Mouse (Mus musculus): ENCODE measurements around the gene Tle2.

DNA sequence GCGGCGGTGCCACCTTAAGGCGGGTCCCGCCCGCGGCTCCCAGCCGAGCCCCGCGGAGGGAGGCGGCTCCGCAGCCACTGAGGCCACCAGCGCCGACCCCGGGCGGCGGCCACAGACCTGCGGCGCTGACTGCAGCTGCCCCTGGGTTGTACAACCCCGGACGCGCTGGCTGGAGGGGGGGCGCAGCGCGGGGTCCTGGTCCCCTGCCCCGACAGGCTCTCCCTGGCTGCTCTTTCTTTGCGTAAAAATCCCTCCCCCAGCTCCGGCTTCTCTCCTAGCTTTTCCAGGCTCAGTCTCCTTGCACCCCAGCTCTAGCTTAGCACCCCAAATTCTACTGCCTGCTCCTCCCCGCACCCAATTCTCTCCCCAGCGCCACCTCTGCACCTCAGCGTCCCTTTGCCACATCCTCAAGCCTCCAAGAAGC lies 859 bp downstream of the Tle2 start:
- TF ChIP-seq GATA1 (IDR thresholded peaks at IDR 0.05; ENCODE audit: borderline replicate concordance, low read length) (no peak), FLI1 (IDR thresholded peaks at IDR 0.05; ENCODE audit: low read length) (no peak)
